Mouse (Mus musculus): ENCODE measurements around the gene Olfr1392. TPM values are rescaled to one million over a fixed set of nuclear protein-coding genes. Genes with fewer than 3 reads are reported as not detected.
A peak's percentile ranks its signal among the peaks of the same experiment; 100 is the strongest.

The Olfr1392 gene
- total and polyA plus RNA-seq, 3 experiments, result not detected

DNA sequence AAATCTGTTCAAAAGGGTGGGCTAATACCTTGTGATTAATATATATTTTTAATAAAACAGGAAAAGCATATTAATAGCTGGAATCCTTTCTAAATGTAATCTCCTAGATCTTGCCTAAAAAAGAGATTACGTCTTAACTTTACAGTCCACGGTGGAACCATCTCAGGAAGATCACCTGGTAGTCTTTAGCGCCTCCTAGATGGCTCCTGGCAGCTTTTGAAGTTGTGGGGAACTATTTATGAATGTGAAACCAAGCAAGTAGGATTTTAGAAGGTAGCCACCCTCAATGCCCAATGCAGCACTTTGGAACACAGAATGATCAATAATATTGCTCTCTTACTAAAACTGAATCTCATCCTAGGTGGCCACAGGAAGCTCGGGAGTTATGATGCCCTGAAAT lies 44.2 kb upstream of the Olfr1392 start:
- in situ Hi-C loops (cut with MboI; ENCODE audit: low pct_ligation_motif_present, low pct_unique_long_range_greater_than_20kb, low sequenced_read_pairs) (loop anchor here (5.0 kb wide), 1 partner anchor 369 kb away; the partner anchor contains the start of gene Irgm1), dilution Hi-C loops (cut with MboI; ENCODE audit: extremely low pct_ligation_motif_present, extremely low pct_unique_long_range_greater_than_20kb, low sequenced_read_pairs) (no loop called here)
- Histone ChIP-seq H3K36me3 (replicated peaks in 1 of 2; ENCODE audit: control insufficient read depth in 1 of 2, insufficient read depth in 1 of 2, low read length in 1 of 2) (no peaks in the 10 kb centered on the region), H3K4me2 (ENCODE audit: insufficient read depth, low read depth, poor library complexity, severe bottlenecking) (peak overlapping the region; percentile 84; the same call in 1 of the 2 replicates), H3K4me3 (replicated peaks in 1 of 3; ENCODE audit: low read depth in 2 of 3, low read length in 2 of 3, poor library complexity in 1 of 3) (no peak overlapping the region), H3K9ac (ENCODE audit: insufficient read depth, low read depth) (0 out of 2 replicates have a peak overlapping the region, but pooled peaks have one; percentile 29), H3K79me2 (replicated peaks; ENCODE audit: control insufficient read depth, extremely low read depth, insufficient read depth, poor library complexity, severe bottlenecking) (peaks cover 8% of the 10 kb centered on the region), H3K27me3 (replicated peaks) (no peaks in the 10 kb centered on the region), H3K9me3 (replicated peaks; ENCODE audit: low read length) (no peaks in the 10 kb centered on the region), H3K4me1 (ENCODE audit: control insufficient read depth in 1 of 2, insufficient read depth in 2 of 2) (peaks cover 8 to 59% of the 10 kb centered on the region in 2 experiments; a peak in 3 of 4 replicates), H3K27ac (ENCODE audit: insufficient read depth, low read depth) (0 out of 2 replicates have a peak overlapping the region, but pooled peaks have one; percentile 29)
- DNase-seq (ENCODE audit: extremely low read depth), result no peak
- TF ChIP-seq RAD21 (IDR thresholded peaks at IDR 0.05; ENCODE audit: low read depth, low read length) (peak; percentile 81), EP300 (IDR thresholded peaks at IDR 0.05; ENCODE audit: low read length) (no peak), SMC3 (IDR thresholded peaks at IDR 0.05; ENCODE audit: low read depth, low read length) (peak; percentile 82), CTCF (conservative IDR thresholded peaks at IDR 0.05 in 1 of 2, IDR thresholded peaks at IDR 0.05 in 1 of 2; ENCODE audit: low read depth in 2 of 2, low read length in 2 of 2) (peak in 1 of 2 experiments; percentile 77; a peak in 2 of 4 replicates), TBP (conservative IDR thresholded peaks at IDR 0.05; ENCODE audit: low read depth, low read length) (no peak), ELF1 (IDR thresholded peaks at IDR 0.05; ENCODE audit: low read depth, low read length) (no peak; the same call in 1 of the 2 replicates), ZC3H11A (IDR thresholded peaks at IDR 0.05; ENCODE audit: low read depth, low read length) (0 out of 2 replicates have a peak, but pooled peaks have one; percentile 10)

DNA sequence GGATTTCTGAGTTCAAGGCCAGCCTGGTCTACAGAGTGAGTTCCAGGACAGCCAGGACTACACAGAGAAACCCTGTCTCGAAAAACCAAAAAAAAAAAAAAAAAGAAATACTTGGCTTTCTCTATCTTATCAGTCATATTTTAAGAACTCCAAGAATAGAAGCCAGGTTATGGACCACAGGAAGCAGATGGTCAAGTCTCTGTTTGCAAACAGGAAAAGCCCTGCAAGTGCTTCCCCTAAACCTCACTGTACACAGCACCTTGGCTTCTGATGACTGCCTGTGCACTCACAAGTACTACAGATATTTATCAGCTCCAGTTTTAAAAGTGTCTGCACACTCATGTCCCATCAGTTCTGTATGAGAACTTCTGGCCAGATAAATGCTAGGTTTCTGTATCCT lies 43.6 kb upstream of the Olfr1392 start:
- in situ Hi-C loops (cut with MboI; ENCODE audit: low pct_ligation_motif_present, low pct_unique_long_range_greater_than_20kb, low sequenced_read_pairs) (loop anchor here (5.0 kb wide), 1 partner anchor 369 kb away; the partner anchor contains the start of gene Irgm1), dilution Hi-C loops (cut with MboI; ENCODE audit: extremely low pct_ligation_motif_present, extremely low pct_unique_long_range_greater_than_20kb, low sequenced_read_pairs) (no loop called here)
- H3K9ac ChIP-seq (ENCODE audit: insufficient read depth, low read depth), result 0 out of 2 replicates have a peak overlapping the region, but pooled peaks have one; percentile 29
- H3K79me2 ChIP-seq (replicated peaks; ENCODE audit: control insufficient read depth, extremely low read depth, insufficient read depth, poor library complexity, severe bottlenecking), result peaks cover 13% of the 10 kb centered on the region
- DNase-seq (ENCODE audit: extremely low read depth), result no peak
- H3K9me3 ChIP-seq (replicated peaks; ENCODE audit: low read length), result no peaks in the 10 kb centered on the region
- TF ChIP-seq MEF2A (IDR thresholded peaks at IDR 0.05; ENCODE audit: borderline replicate concordance, low read depth, low read length) (peak; percentile 92), MAX (IDR thresholded peaks at IDR 0.05; ENCODE audit: low read length) (no peak), ZNF384 (IDR thresholded peaks at IDR 0.05; ENCODE audit: low read depth, low read length) (peak; percentile 80), IRF4 (IDR thresholded peaks at IDR 0.05; ENCODE audit: low read depth, low read length) (peak; percentile 73), CHD2 (IDR thresholded peaks at IDR 0.05; ENCODE audit: low read length) (0 out of 2 replicates have a peak, but pooled peaks have one; percentile 52), ETS1 (conservative IDR thresholded peaks at IDR 0.05; ENCODE audit: low read depth, low read length) (peak; percentile 70), ELF1 (IDR thresholded peaks at IDR 0.05; ENCODE audit: low read depth, low read length) (peak; percentile 15; the same call in 1 of the 2 replicates), BHLHE40 (IDR thresholded peaks at IDR 0.05; ENCODE audit: low read depth, low read length) (peak; percentile 31; the same call in 1 of the 2 replicates), EP300 (IDR thresholded peaks at IDR 0.05; ENCODE audit: low read length) (peak; percentile 76), JUND (conservative IDR thresholded peaks at IDR 0.05; ENCODE audit: low read depth, low read length) (peak; percentile 18; the same call in 1 of the 2 replicates), TCF12 (IDR thresholded peaks at IDR 0.05; ENCODE audit: low read depth, low read length) (peak; percentile 86), E2F4 (IDR thresholded peaks at IDR 0.05; ENCODE audit: insufficient replicate concordance, low read depth, low read length) (no peak), MAZ (IDR thresholded peaks at IDR 0.05; ENCODE audit: low read depth, low read length) (no peak), SIN3A (IDR thresholded peaks at IDR 0.05; ENCODE audit: low read length) (peak; percentile 45; the same call in 1 of the 2 replicates)
- 0 out of 2 replicates have a peak overlapping the region, but pooled peaks have one; percentile 29 for H3K27ac ChIP-seq (ENCODE audit: insufficient read depth, low read depth)
- H3K4me1 ChIP-seq (ENCODE audit: control insufficient read depth in 1 of 2, insufficient read depth in 2 of 2), result peaks cover 8 to 59% of the 10 kb centered on the region in 2 experiments; a peak in 3 of 4 replicates
- peak overlapping the region; percentile 84 for H3K4me2 ChIP-seq (ENCODE audit: insufficient read depth, low read depth, poor library complexity, severe bottlenecking)
- no peak overlapping the region for H3K4me3 ChIP-seq (replicated peaks in 1 of 3; ENCODE audit: low read depth in 2 of 3, low read length in 2 of 3, poor library complexity in 1 of 3)
- H3K27me3 ChIP-seq (replicated peaks), result no peaks in the 10 kb centered on the region
- H3K36me3 ChIP-seq (replicated peaks in 1 of 2; ENCODE audit: control insufficient read depth in 1 of 2, insufficient read depth in 1 of 2, low read length in 1 of 2), result no peaks in the 10 kb centered on the region
